Mouse (Mus musculus): ENCODE measurements at regions not wholly inside any gene's neighbourhood (a gene's known extent, or its start where the extent isn't known, plus 50 kb on each side); places are given as distances from the start of the nearest gene placed in this dataset.

GRCm38 (mm10) chr6:117253586-117254330 lies 85.4 kb downstream of the Cxcl12 start:
- Histone ChIP-seq H3K4me2 (ENCODE audit: low read depth, low read length) (no peak overlapping the region), H3K4me1 (ENCODE audit: control insufficient read depth, insufficient read depth, low read length) (peaks cover 29% of the 10 kb centered on the region), H3K9me3 (replicated peaks; ENCODE audit: control insufficient read depth, low read length) (no peaks in the 10 kb centered on the region), H3K27ac (ENCODE audit: low read length) (no peak overlapping the region; the same call in 1 of the 2 replicates), H3K4me3 (ENCODE audit: low read length) (no peak overlapping the region), H3K9ac (ENCODE audit: low read length) (no peak overlapping the region), H3K36me3 (ENCODE audit: control insufficient read depth, insufficient read depth) (no peaks in the 10 kb centered on the region), H3K27me3 (ENCODE audit: control insufficient read depth, insufficient read depth, low read length) (no peaks in the 10 kb centered on the region)
- 62% methylated on average over 16 of the region's 16 CpGs for WGBS
- ATAC-seq (replicated peaks; ENCODE audit: extremely low read depth, insufficient read depth, low FRiP score): no peak

- Histone ChIP-seq H3K27me3 (ENCODE audit: control insufficient read depth, insufficient read depth, low read length) (no peaks in the 10 kb centered on the region), H3K27ac (ENCODE audit: low read length) (peak overlapping the region; percentile 66), H3K4me1 (ENCODE audit: control insufficient read depth, insufficient read depth, low read length) (peaks cover 27% of the 10 kb centered on the region), H3K36me3 (ENCODE audit: control insufficient read depth, insufficient read depth) (no peaks in the 10 kb centered on the region), H3K4me2 (ENCODE audit: low read depth, low read length) (no peak overlapping the region), H3K9me3 (replicated peaks; ENCODE audit: control insufficient read depth, low read length) (no peaks in the 10 kb centered on the region), H3K9ac (ENCODE audit: low read length) (no peak overlapping the region), H3K4me3 (ENCODE audit: low read length) (no peak overlapping the region)
- peak; percentile 84 for ATAC-seq (replicated peaks; ENCODE audit: extremely low read depth, insufficient read depth, low FRiP score)
- WGBS: 38% methylated on average over 3 of the region's 3 CpGs
These were observed 86.4 kb downstream of the Cxcl12 start for GRCm38 (mm10) chr6:117254620-117255228.

- Histone ChIP-seq H3K4me1 (ENCODE audit: control insufficient read depth, insufficient read depth, low read length) (peaks cover 25% of the 10 kb centered on the region), H3K27ac (ENCODE audit: low read length) (peak overlapping the region; percentile 50), H3K4me3 (ENCODE audit: low read length) (no peak overlapping the region), H3K36me3 (ENCODE audit: control insufficient read depth, insufficient read depth) (no peaks in the 10 kb centered on the region), H3K27me3 (ENCODE audit: control insufficient read depth, insufficient read depth, low read length) (no peaks in the 10 kb centered on the region), H3K4me2 (ENCODE audit: low read depth, low read length) (no peak overlapping the region), H3K9ac (ENCODE audit: low read length) (no peak overlapping the region), H3K9me3 (replicated peaks; ENCODE audit: control insufficient read depth, low read length) (no peaks in the 10 kb centered on the region)
- WGBS: 64% methylated on average over 3 of the region's 3 CpGs
- ATAC-seq (replicated peaks; ENCODE audit: extremely low read depth, insufficient read depth, low FRiP score): no peak
These were observed 87.2 kb downstream of the Cxcl12 start for GRCm38 (mm10) chr6:117255399-117256098.

- Histone ChIP-seq H3K9me3 (replicated peaks; ENCODE audit: control insufficient read depth, low read length) (no peaks in the 10 kb centered on the region), H3K27ac (ENCODE audit: low read length) (no peak overlapping the region), H3K4me2 (ENCODE audit: low read depth, low read length) (no peak overlapping the region), H3K9ac (ENCODE audit: low read length) (no peak overlapping the region), H3K27me3 (ENCODE audit: control insufficient read depth, insufficient read depth, low read length) (no peaks in the 10 kb centered on the region), H3K36me3 (ENCODE audit: control insufficient read depth, insufficient read depth) (no peaks in the 10 kb centered on the region), H3K4me1 (ENCODE audit: control insufficient read depth, insufficient read depth, low read length) (peaks cover 25% of the 10 kb centered on the region), H3K4me3 (ENCODE audit: low read length) (no peak overlapping the region)
- WGBS: 85% methylated on average over 2 of the region's 2 CpGs
- no peak for ATAC-seq (replicated peaks; ENCODE audit: extremely low read depth, insufficient read depth, low FRiP score)
These were observed 87.8 kb downstream of the Cxcl12 start for GRCm38 (mm10) chr6:117256099-117256471.

- H3K36me3 ChIP-seq (ENCODE audit: control insufficient read depth, insufficient read depth): no peaks in the 10 kb centered on the region
These were observed 89.3 kb downstream of the Cxcl12 start for GRCm38 (mm10) chr6:117257591-117257990.

GRCm38 (mm10) chr6:117267906-117268305 lies 99.6 kb downstream of the Cxcl12 start:
- ATAC-seq (replicated peaks; ENCODE audit: extremely low read depth, insufficient read depth, low FRiP score): no peak
- Histone ChIP-seq H3K27me3 (ENCODE audit: control insufficient read depth, insufficient read depth, low read length) (no peaks in the 10 kb centered on the region), H3K4me3 (ENCODE audit: low read length) (no peak overlapping the region), H3K36me3 (ENCODE audit: control insufficient read depth, insufficient read depth) (no peaks in the 10 kb centered on the region), H3K9me3 (replicated peaks; ENCODE audit: control insufficient read depth, low read length) (no peaks in the 10 kb centered on the region), H3K4me1 (ENCODE audit: control insufficient read depth, insufficient read depth, low read length) (peaks cover 13% of the 10 kb centered on the region; the same call in 1 of the 2 replicates), H3K27ac (ENCODE audit: low read length) (no peak overlapping the region), H3K4me2 (ENCODE audit: low read depth, low read length) (no peak overlapping the region), H3K9ac (ENCODE audit: low read length) (no peak overlapping the region)
- 47% methylated on average over 1 of the region's 1 CpGs for WGBS

More at GRCm38 (mm10) chr6:117257591-117257990, 89.3 kb downstream of the Cxcl12 start:
- Histone ChIP-seq H3K4me1 (ENCODE audit: control insufficient read depth, insufficient read depth, low read length) (peaks cover 15% of the 10 kb centered on the region), H3K4me2 (ENCODE audit: low read depth, low read length) (no peak overlapping the region), H3K4me3 (ENCODE audit: low read length) (no peak overlapping the region), H3K27ac (ENCODE audit: low read length) (no peak overlapping the region), H3K9me3 (replicated peaks; ENCODE audit: control insufficient read depth, low read length) (no peaks in the 10 kb centered on the region), H3K9ac (ENCODE audit: low read length) (no peak overlapping the region), H3K27me3 (ENCODE audit: control insufficient read depth, insufficient read depth, low read length) (no peaks in the 10 kb centered on the region)
- WGBS: 90% methylated on average over 4 of the region's 4 CpGs
- ATAC-seq (replicated peaks; ENCODE audit: extremely low read depth, insufficient read depth, low FRiP score): no peak

GRCm38 (mm10) chr6:117268376-117268775 lies 100.0 kb downstream of the Cxcl12 start:
- Histone ChIP-seq H3K9me3 (replicated peaks; ENCODE audit: control insufficient read depth, low read length) (no peaks in the 10 kb centered on the region), H3K4me1 (ENCODE audit: control insufficient read depth, insufficient read depth, low read length) (peaks cover 13% of the 10 kb centered on the region; the same call in 1 of the 2 replicates), H3K9ac (ENCODE audit: low read length) (no peak overlapping the region), H3K36me3 (ENCODE audit: control insufficient read depth, insufficient read depth) (no peaks in the 10 kb centered on the region), H3K27ac (ENCODE audit: low read length) (no peak overlapping the region), H3K4me2 (ENCODE audit: low read depth, low read length) (no peak overlapping the region), H3K4me3 (ENCODE audit: low read length) (no peak overlapping the region), H3K27me3 (ENCODE audit: control insufficient read depth, insufficient read depth, low read length) (no peaks in the 10 kb centered on the region)
- ATAC-seq (replicated peaks; ENCODE audit: extremely low read depth, insufficient read depth, low FRiP score): no peak
- WGBS: 57% methylated on average over 2 of the region's 2 CpGs

GRCm38 (mm10) chr6:117270261-117270660 lies 101.9 kb downstream of the Cxcl12 start:
- no peak overlapping the region for H3K4me2 ChIP-seq (ENCODE audit: low read depth, low read length)
- H3K4me1 ChIP-seq (ENCODE audit: control insufficient read depth, insufficient read depth, low read length): peaks cover 13% of the 10 kb centered on the region; the same call in 1 of the 2 replicates
- ATAC-seq (replicated peaks; ENCODE audit: extremely low read depth, insufficient read depth, low FRiP score): no peak
- H3K27me3 ChIP-seq (ENCODE audit: control insufficient read depth, insufficient read depth, low read length): no peaks in the 10 kb centered on the region
- H3K9me3 ChIP-seq (replicated peaks; ENCODE audit: control insufficient read depth, low read length): no peaks in the 10 kb centered on the region
- no peak overlapping the region for H3K9ac ChIP-seq (ENCODE audit: low read length)
- H3K36me3 ChIP-seq (ENCODE audit: control insufficient read depth, insufficient read depth): no peaks in the 10 kb centered on the region
- WGBS: 56% methylated on average over 3 of the region's 3 CpGs
- no peak overlapping the region for H3K4me3 ChIP-seq (ENCODE audit: low read length)
- no peak overlapping the region for H3K27ac ChIP-seq (ENCODE audit: low read length)
